Mouse (Mus musculus) heart, adult 9 months (tissue): ENCODE results near the gene Armc3.
A peak's percentile ranks its signal among the peaks of the same experiment; 100 is the strongest.

Experiments
- DNase-seq, 2 experiments: peaks; one replicate each; pipeline ENCODE4 v3.0.0; 2022; ENCODE audit warnings: low spot score in 2 of 2

Gene Armc3

GRCm38 (mm10) chr2:19198452-19199365 is at the start of gene Armc3:
Gene Armc3 (plus strand): TSS chr2:19199302.
- no peak for DNase-seq

- DNase-seq: no peak
Measured at GRCm38 (mm10) chr2:19152687-19153086, 46.4 kb upstream of the Armc3 start.

GRCm38 (mm10) chr2:19156176-19156575 is 42.9 kb upstream of the Armc3 start:
- no peak for DNase-seq

GRCm38 (mm10) chr2:19159539-19159938 is 39.6 kb upstream of the Armc3 start:
- DNase-seq: no peak

- DNase-seq: no peak
Measured at GRCm38 (mm10) chr2:19160368-19161114, 38.6 kb upstream of the Armc3 start.

GRCm38 (mm10) chr2:19164234-19164633 is 34.9 kb upstream of the Armc3 start:
- DNase-seq: no peak

GRCm38 (mm10) chr2:19176827-19177236 is 22.3 kb upstream of the Armc3 start:
- no peak for DNase-seq

- DNase-seq: no peak
Measured at GRCm38 (mm10) chr2:19199366-19199853, 308 bp downstream of the Armc3 start.

- no peak for DNase-seq
Measured at GRCm38 (mm10) chr2:19200112-19200511, 1.0 kb downstream of the Armc3 start.

- DNase-seq: no peak
Measured at GRCm38 (mm10) chr2:19201682-19202081, 2.6 kb downstream of the Armc3 start.

- no peak for DNase-seq
Measured at GRCm38 (mm10) chr2:19234305-19234704, 35.2 kb downstream of the Armc3 start.

- no peak for DNase-seq
Measured at GRCm38 (mm10) chr2:19235193-19235592, 36.1 kb downstream of the Armc3 start.

- DNase-seq: no peak
Measured at GRCm38 (mm10) chr2:19235614-19236013, 36.5 kb downstream of the Armc3 start.

- DNase-seq: no peak
Measured at GRCm38 (mm10) chr2:19238771-19239170, 39.7 kb downstream of the Armc3 start.

GRCm38 (mm10) chr2:19249611-19250010 is 50.5 kb downstream of the Armc3 start:
- no peak for DNase-seq

- no peak for DNase-seq
Measured at GRCm38 (mm10) chr2:19255037-19255436, 55.9 kb downstream of the Armc3 start.

GRCm38 (mm10) chr2:19257255-19257654 is 58.2 kb downstream of the Armc3 start:
- DNase-seq: no peak

GRCm38 (mm10) chr2:19260399-19260798 is 61.3 kb downstream of the Armc3 start:
- no peak for DNase-seq

GRCm38 (mm10) chr2:19263375-19263774 is 64.3 kb downstream of the Armc3 start:
- no peak for DNase-seq

- no peak for DNase-seq
Measured at GRCm38 (mm10) chr2:19265834-19266233, 66.7 kb downstream of the Armc3 start.

GRCm38 (mm10) chr2:19267396-19267795 is 68.3 kb downstream of the Armc3 start:
- peak in 1 of 2 experiments; percentile 3 for DNase-seq

GRCm38 (mm10) chr2:19269955-19270354 is 70.9 kb downstream of the Armc3 start:
- no peak for DNase-seq

- DNase-seq: no peak
Measured at GRCm38 (mm10) chr2:19270709-19271120, 71.6 kb downstream of the Armc3 start.
